Mouse (Mus musculus): ENCODE measurements around the gene Mlst8. TPM values are rescaled to one million over a fixed set of nuclear protein-coding genes. Genes with fewer than 3 reads are reported as not detected.

Gene Mlst8
- polyA plus RNA-seq, 1 experiment, result 20.4 TPM

GRCm38 (mm10) chr17:24506332-24507070 lies 27.6 kb upstream of the Mlst8 start:
- Histone ChIP-seq H3K4me3 (ENCODE audit: low read depth, low read length) (peak overlapping the region; percentile 18), H3K27me3 (ENCODE audit: control insufficient read depth, insufficient read depth, low read length, poor library complexity, severe bottlenecking) (no peaks in the 10 kb centered on the region), H3K36me3 (ENCODE audit: control insufficient read depth, insufficient read depth, low read length, poor library complexity, severe bottlenecking) (peaks cover 14% of the 10 kb centered on the region), H3K9me3 (replicated peaks; ENCODE audit: control insufficient read depth, insufficient read depth, low read length, poor library complexity, severe bottlenecking) (no peaks in the 10 kb centered on the region), H3K9ac (ENCODE audit: low read depth, poor library complexity, severe bottlenecking) (no peak overlapping the region), H3K4me1 (ENCODE audit: control insufficient read depth, insufficient read depth, low read length) (peaks cover 2% of the 10 kb centered on the region), H3K27ac (ENCODE audit: insufficient read depth, low read length) (no peak overlapping the region)
- TF ChIP-seq CTCF (IDR thresholded peaks at IDR 0.05; ENCODE audit: low read depth, low read length) (no peak), EP300 (IDR thresholded peaks at IDR 0.05; ENCODE audit: insufficient read depth, low read depth, low read length) (no peak), POLR2A (IDR thresholded peaks at IDR 0.05; ENCODE audit: insufficient read depth, low read length) (no peak)

GRCm38 (mm10) chr17:24505286-24505955 lies 26.5 kb upstream of the Mlst8 start:
- H3K27me3 ChIP-seq (ENCODE audit: control insufficient read depth, insufficient read depth, low read length, poor library complexity, severe bottlenecking), result no peaks in the 10 kb centered on the region
- H3K4me1 ChIP-seq (ENCODE audit: control insufficient read depth, insufficient read depth, low read length), result peaks cover 2% of the 10 kb centered on the region
- peaks cover 10% of the 10 kb centered on the region for H3K36me3 ChIP-seq (ENCODE audit: control insufficient read depth, insufficient read depth, low read length, poor library complexity, severe bottlenecking)
- H3K9me3 ChIP-seq (replicated peaks; ENCODE audit: control insufficient read depth, insufficient read depth, low read length, poor library complexity, severe bottlenecking), result no peaks in the 10 kb centered on the region
- H3K9ac ChIP-seq (ENCODE audit: low read depth, poor library complexity, severe bottlenecking), result no peak overlapping the region
- H3K4me3 ChIP-seq (ENCODE audit: low read depth, low read length), result peak overlapping the region; percentile 20
- H3K27ac ChIP-seq (ENCODE audit: insufficient read depth, low read length), result no peak overlapping the region
- no peak for TF ChIP-seq POLR2A (IDR thresholded peaks at IDR 0.05; ENCODE audit: insufficient read depth, low read length)
- no peak for TF ChIP-seq EP300 (IDR thresholded peaks at IDR 0.05; ENCODE audit: insufficient read depth, low read depth, low read length)
- TF ChIP-seq CTCF (IDR thresholded peaks at IDR 0.05; ENCODE audit: low read depth, low read length), result no peak

DNA sequence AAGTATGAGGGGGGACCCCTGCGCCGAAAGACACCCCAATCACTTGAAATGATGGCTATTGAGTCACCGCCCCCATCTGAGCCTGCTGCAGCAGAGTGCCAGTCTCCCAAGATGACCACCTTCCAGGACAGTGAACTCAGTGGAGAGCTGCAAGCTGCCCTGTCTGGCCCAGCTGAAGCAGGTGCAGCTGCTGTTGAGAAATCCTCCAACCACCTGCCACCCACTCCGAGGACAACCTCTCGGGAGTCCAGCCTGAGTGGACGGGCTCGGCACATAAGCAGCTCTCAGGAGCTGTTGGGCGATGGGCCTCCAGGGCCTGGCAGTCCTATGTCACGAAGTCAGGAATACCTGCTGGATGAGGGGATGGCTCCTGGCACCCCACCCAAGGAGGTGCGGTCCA lies 25.2 kb upstream of the Mlst8 start:
- Histone ChIP-seq H3K4me1 (ENCODE audit: control insufficient read depth, insufficient read depth, low read length) (peaks cover 2% of the 10 kb centered on the region), H3K27me3 (ENCODE audit: control insufficient read depth, insufficient read depth, low read length, poor library complexity, severe bottlenecking) (no peaks in the 10 kb centered on the region), H3K9me3 (replicated peaks; ENCODE audit: control insufficient read depth, insufficient read depth, low read length, poor library complexity, severe bottlenecking) (no peaks in the 10 kb centered on the region), H3K9ac (ENCODE audit: low read depth, poor library complexity, severe bottlenecking) (no peak overlapping the region), H3K27ac (ENCODE audit: insufficient read depth, low read length) (no peak overlapping the region), H3K36me3 (ENCODE audit: control insufficient read depth, insufficient read depth, low read length, poor library complexity, severe bottlenecking) (peaks cover 1% of the 10 kb centered on the region; the same call in 1 of the 2 replicates), H3K4me3 (ENCODE audit: low read depth, low read length) (no peak overlapping the region)
- TF ChIP-seq EP300 (IDR thresholded peaks at IDR 0.05; ENCODE audit: insufficient read depth, low read depth, low read length), result no peak
- TF ChIP-seq POLR2A (IDR thresholded peaks at IDR 0.05; ENCODE audit: insufficient read depth, low read length), result no peak
- TF ChIP-seq CTCF (IDR thresholded peaks at IDR 0.05; ENCODE audit: low read depth, low read length), result no peak

DNA sequence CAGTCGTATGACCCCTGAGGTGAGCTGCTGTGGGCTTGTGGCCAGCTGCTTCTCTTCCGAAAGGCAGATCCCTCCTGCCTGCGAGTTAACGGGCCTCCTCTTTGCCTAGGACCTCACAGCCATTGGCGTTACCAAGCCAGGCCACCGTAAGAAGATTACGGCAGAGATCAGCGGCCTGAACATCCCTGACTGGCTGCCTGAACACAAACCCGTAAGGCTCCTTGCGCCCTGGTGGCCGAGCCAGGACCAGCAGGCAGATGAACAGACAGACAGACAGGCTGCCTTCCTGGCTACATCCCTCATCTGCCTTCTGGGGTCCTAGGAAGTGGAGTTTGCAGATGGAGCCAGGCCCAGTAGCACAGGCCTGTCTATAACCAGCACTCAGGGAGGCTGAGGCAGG lies 23.3 kb upstream of the Mlst8 start:
- Histone ChIP-seq H3K4me1 (ENCODE audit: control insufficient read depth, insufficient read depth, low read length) (no peaks in the 10 kb centered on the region), H3K9ac (ENCODE audit: low read depth, poor library complexity, severe bottlenecking) (no peak overlapping the region), H3K9me3 (replicated peaks; ENCODE audit: control insufficient read depth, insufficient read depth, low read length, poor library complexity, severe bottlenecking) (no peaks in the 10 kb centered on the region), H3K4me3 (ENCODE audit: low read depth, low read length) (no peak overlapping the region), H3K27me3 (ENCODE audit: control insufficient read depth, insufficient read depth, low read length, poor library complexity, severe bottlenecking) (no peaks in the 10 kb centered on the region), H3K36me3 (ENCODE audit: control insufficient read depth, insufficient read depth, low read length, poor library complexity, severe bottlenecking) (no peaks in the 10 kb centered on the region), H3K27ac (ENCODE audit: insufficient read depth, low read length) (no peak overlapping the region)
- no peak for TF ChIP-seq POLR2A (IDR thresholded peaks at IDR 0.05; ENCODE audit: insufficient read depth, low read length)
- no peak for TF ChIP-seq EP300 (IDR thresholded peaks at IDR 0.05; ENCODE audit: insufficient read depth, low read depth, low read length)
- no peak for TF ChIP-seq CTCF (IDR thresholded peaks at IDR 0.05; ENCODE audit: low read depth, low read length)

GRCm38 (mm10) chr17:24496026-24496425 lies 17.1 kb upstream of the Mlst8 start:
- H3K4me3 ChIP-seq (ENCODE audit: low read depth, low read length), result no peak overlapping the region
- H3K4me1 ChIP-seq (ENCODE audit: control insufficient read depth, insufficient read depth, low read length), result no peaks in the 10 kb centered on the region
- no peaks in the 10 kb centered on the region for H3K36me3 ChIP-seq (ENCODE audit: control insufficient read depth, insufficient read depth, low read length, poor library complexity, severe bottlenecking)
- no peak overlapping the region for H3K27ac ChIP-seq (ENCODE audit: insufficient read depth, low read length)
- H3K27me3 ChIP-seq (ENCODE audit: control insufficient read depth, insufficient read depth, low read length, poor library complexity, severe bottlenecking), result no peaks in the 10 kb centered on the region
- TF ChIP-seq EP300 (IDR thresholded peaks at IDR 0.05; ENCODE audit: insufficient read depth, low read depth, low read length) (no peak), CTCF (IDR thresholded peaks at IDR 0.05; ENCODE audit: low read depth, low read length) (no peak), POLR2A (IDR thresholded peaks at IDR 0.05; ENCODE audit: insufficient read depth, low read length) (no peak)
- no peak overlapping the region for H3K9ac ChIP-seq (ENCODE audit: low read depth, poor library complexity, severe bottlenecking)
- H3K9me3 ChIP-seq (replicated peaks; ENCODE audit: control insufficient read depth, insufficient read depth, low read length, poor library complexity, severe bottlenecking), result no peaks in the 10 kb centered on the region

DNA sequence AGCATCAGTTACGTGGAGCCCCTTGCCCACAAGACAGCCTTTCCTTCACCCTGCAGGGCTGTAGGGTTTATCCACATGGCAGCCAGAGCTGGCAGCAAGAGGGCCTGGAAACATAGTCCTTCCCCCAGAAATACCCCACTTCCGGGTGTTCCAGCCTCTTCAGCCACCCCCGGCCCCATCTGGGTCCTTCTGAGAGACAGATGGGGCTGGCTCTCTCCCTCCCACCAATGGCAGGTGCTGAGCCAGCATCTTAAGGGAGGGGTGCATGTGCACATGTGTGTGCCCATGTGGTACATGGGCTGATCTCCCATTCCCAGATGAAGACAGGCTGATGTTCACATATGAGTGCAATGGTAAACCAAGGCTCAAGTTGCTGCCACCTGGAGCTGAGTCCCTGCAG lies 16.6 kb upstream of the Mlst8 start:
- Histone ChIP-seq H3K9ac (ENCODE audit: low read depth, poor library complexity, severe bottlenecking) (no peak overlapping the region), H3K27ac (ENCODE audit: insufficient read depth, low read length) (no peak overlapping the region), H3K27me3 (ENCODE audit: control insufficient read depth, insufficient read depth, low read length, poor library complexity, severe bottlenecking) (no peaks in the 10 kb centered on the region), H3K9me3 (replicated peaks; ENCODE audit: control insufficient read depth, insufficient read depth, low read length, poor library complexity, severe bottlenecking) (no peaks in the 10 kb centered on the region), H3K4me3 (ENCODE audit: low read depth, low read length) (no peak overlapping the region), H3K4me1 (ENCODE audit: control insufficient read depth, insufficient read depth, low read length) (no peaks in the 10 kb centered on the region), H3K36me3 (ENCODE audit: control insufficient read depth, insufficient read depth, low read length, poor library complexity, severe bottlenecking) (no peaks in the 10 kb centered on the region)
- no peak for TF ChIP-seq POLR2A (IDR thresholded peaks at IDR 0.05; ENCODE audit: insufficient read depth, low read length)
- no peak for TF ChIP-seq EP300 (IDR thresholded peaks at IDR 0.05; ENCODE audit: insufficient read depth, low read depth, low read length)
- no peak for TF ChIP-seq CTCF (IDR thresholded peaks at IDR 0.05; ENCODE audit: low read depth, low read length)
